Mouse (Mus musculus) MEL (cell line): ENCODE results near the gene Abhd12.

Source experiments
- ELF1 ChIP-seq: IDR thresholded peaks from 2 replicates; pipeline ENCODE4 v1.6.1; 2014; ENCODE audit warnings: low read depth, mild to moderate bottlenecking, inconsistent platforms, low read length, improper control_type of control experiment, moderate library complexity
- EP300 ChIP-seq, 2 experiments: IDR thresholded peaks; 2 replicates each; pipeline ENCODE4 v1.6.1; 2011; ENCODE audit warnings: improper control_type of control experiment in 2 of 2, low read length in 2 of 2, low read depth in 1 of 2, mild to moderate bottlenecking in 1 of 2
- POLR2A ChIP-seq, 2 experiments: IDR thresholded peaks; 2 replicates each; pipeline ENCODE4 v1.6.1; 2011 to 2012; ENCODE audit warnings: low read length in 2 of 2, mild to moderate bottlenecking in 2 of 2, control low read depth in 1 of 2, improper control_type of control experiment in 1 of 2, low read depth in 1 of 2, moderate library complexity in 1 of 2; ENCODE audit not compliant: control insufficient read depth in 1 of 2, insufficient read depth in 1 of 2, poor library complexity in 1 of 2
- TAL1 ChIP-seq: IDR thresholded peaks from 2 replicates; pipeline ENCODE4 v1.6.1; 2012; ENCODE audit warnings: mild to moderate bottlenecking, inconsistent platforms, low read length, moderate library complexity, mixed read lengths
- TBP ChIP-seq: IDR thresholded peaks from 2 replicates; pipeline ENCODE4 v1.8.0; 2011; ENCODE audit warnings: low read depth, low read length, improper control_type of control experiment
- ZC3H11A ChIP-seq: IDR thresholded peaks from 2 replicates; pipeline ENCODE4 v1.6.1; 2012; ENCODE audit warnings: low read depth, mild to moderate bottlenecking, inconsistent platforms, low read length, improper control_type of control experiment

GRCm38 (mm10) chr2:150923505-150923904, 19.0 kb upstream of the Abhd12 start:
- TF ChIP-seq TBP (no peak), ELF1 (no peak), ZC3H11A (no peak), EP300 (IDR thresholded peaks at IDR 0.05; ENCODE audit: low read depth in 1 of 2, low read length in 2 of 2) (no peak), POLR2A (IDR thresholded peaks at IDR 0.05; ENCODE audit: control insufficient read depth in 1 of 2, insufficient read depth in 1 of 2, low read depth in 1 of 2, low read length in 2 of 2, poor library complexity in 1 of 2) (no peak), TAL1 (no peak)
